Mouse (Mus musculus) layer of hippocampus, adult 2 months (tissue): ENCODE data around the gene Emx2. TPM values are rescaled to one million over a fixed set of nuclear protein-coding genes. Genes with fewer than 3 reads are reported as not detected.
A peak's percentile ranks its signal among the peaks of the same experiment; 100 is the strongest.

Experiments
- DNase-seq, 2 experiments: peaks; one replicate each; pipeline ENCODE4 v3.0.0; 2022; ENCODE audit warnings: low spot score in 2 of 2
- H3K27ac ChIP-seq: fragments of 200-600 bp; 2 replicates; pipeline ENCODE4 v1.8.1; 2022
- H3K4me3 ChIP-seq: fragments of 200-600 bp; 2 replicates; pipeline ENCODE4 v1.8.1; 2022; ENCODE audit warnings: mild to moderate bottlenecking
- CTCF ChIP-seq: fragments of 200-600 bp; conservative IDR thresholded peaks from 2 replicates; pipeline ENCODE4 v1.8.1; 2022; ENCODE audit warnings: antibody characterized with exemption, mild to moderate bottlenecking, moderate library complexity
- total RNA-seq, 2 experiments: library from RNA; stranded (reverse); gene quantifications; 2 replicates each; pipeline ENCODE4 v1.2.3; 2021

Emx2 gene
- total RNA-seq, 2 experiments from 2014 or later, result 26.6 to 29.8 TPM

GRCm38 (mm10) chr19:59465751-59466410 lies 7.7 kb downstream of the Emx2 start:
- Histone ChIP-seq H3K4me3 (peak overlapping the region; percentile 23; the same call in 1 of the 2 replicates), H3K27ac (peak overlapping the region; percentile 98; the same call in 1 of the 2 replicates)
- no peak for TF ChIP-seq CTCF
- no peak for DNase-seq

- TF ChIP-seq CTCF, result no peak
- Histone ChIP-seq H3K27ac (peak overlapping the region; percentile 98), H3K4me3 (peak overlapping the region; percentile 52)
- no peak for DNase-seq
Observed at GRCm38 (mm10) chr19:59466417-59466937, 8.3 kb downstream of the Emx2 start.

DNA sequence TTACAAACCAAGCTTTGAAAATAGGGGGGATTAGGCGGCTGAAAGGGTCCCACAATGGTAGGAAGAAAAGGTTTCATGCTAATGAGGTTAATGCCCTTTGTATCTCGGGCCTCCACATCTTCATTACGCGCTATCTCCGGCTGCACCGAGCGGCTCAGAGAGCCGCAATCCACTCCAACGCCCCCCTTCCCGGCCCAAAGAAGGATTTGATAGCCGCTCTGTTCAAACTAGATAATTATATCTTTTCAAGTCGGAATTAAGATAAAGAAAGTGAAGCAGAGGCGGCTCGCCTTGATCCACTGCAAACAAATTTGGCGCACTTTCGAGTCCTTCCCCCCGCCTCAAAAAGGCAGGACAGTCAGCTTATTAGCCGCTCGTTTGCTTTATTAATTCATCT lies 8.8 kb downstream of the Emx2 start:
- no peak for TF ChIP-seq CTCF
- DNase-seq, result no peak
- Histone ChIP-seq H3K4me3 (peak overlapping the region; percentile 52), H3K27ac (peak overlapping the region; percentile 98)

- no peak for DNase-seq
- Histone ChIP-seq H3K4me3 (peak overlapping the region; percentile 52), H3K27ac (peak overlapping the region; percentile 98)
- TF ChIP-seq CTCF, result no peak
Observed at GRCm38 (mm10) chr19:59467413-59468064, 9.4 kb downstream of the Emx2 start.

DNA sequence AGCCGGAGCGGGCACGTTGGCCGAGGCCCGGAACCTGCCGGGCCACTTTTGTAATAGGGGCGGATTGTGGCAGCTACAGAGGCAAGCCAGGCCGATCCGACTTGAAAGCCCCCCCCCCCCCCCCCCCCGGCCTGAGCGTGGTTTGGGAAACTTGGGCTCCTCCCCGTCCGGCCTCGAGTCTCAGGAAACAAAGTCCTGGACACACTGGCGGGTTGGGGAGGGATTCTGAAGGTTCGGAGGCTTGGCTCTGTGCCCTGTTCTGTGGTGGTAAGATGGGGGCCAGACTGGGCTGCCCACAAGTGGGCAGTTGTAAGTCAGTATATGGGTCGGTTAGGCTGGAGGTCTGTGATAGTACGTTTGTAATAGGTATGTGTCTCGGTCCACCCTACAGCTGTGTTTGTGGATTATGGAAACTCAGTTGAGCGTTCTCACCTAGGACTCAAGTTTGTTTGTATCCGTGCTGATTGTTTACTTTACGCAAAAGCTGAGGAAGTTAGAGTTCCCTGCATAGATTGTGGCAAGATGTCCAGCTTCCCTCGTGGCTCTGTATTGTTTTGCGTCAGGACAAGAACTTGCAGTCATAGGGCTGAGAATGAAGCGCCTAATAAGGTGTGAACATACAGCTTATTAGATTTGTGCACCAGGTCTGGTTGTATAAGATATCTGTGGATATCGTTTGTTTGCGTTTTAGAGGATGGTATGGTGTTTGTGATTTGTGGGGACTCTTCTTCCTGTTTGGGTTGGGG lies 10.1 kb downstream of the Emx2 start:
- Histone ChIP-seq H3K27ac (peak overlapping the region; percentile 98), H3K4me3 (peak overlapping the region; percentile 52)
- DNase-seq, result no peak
- TF ChIP-seq CTCF, result no peak

DNA sequence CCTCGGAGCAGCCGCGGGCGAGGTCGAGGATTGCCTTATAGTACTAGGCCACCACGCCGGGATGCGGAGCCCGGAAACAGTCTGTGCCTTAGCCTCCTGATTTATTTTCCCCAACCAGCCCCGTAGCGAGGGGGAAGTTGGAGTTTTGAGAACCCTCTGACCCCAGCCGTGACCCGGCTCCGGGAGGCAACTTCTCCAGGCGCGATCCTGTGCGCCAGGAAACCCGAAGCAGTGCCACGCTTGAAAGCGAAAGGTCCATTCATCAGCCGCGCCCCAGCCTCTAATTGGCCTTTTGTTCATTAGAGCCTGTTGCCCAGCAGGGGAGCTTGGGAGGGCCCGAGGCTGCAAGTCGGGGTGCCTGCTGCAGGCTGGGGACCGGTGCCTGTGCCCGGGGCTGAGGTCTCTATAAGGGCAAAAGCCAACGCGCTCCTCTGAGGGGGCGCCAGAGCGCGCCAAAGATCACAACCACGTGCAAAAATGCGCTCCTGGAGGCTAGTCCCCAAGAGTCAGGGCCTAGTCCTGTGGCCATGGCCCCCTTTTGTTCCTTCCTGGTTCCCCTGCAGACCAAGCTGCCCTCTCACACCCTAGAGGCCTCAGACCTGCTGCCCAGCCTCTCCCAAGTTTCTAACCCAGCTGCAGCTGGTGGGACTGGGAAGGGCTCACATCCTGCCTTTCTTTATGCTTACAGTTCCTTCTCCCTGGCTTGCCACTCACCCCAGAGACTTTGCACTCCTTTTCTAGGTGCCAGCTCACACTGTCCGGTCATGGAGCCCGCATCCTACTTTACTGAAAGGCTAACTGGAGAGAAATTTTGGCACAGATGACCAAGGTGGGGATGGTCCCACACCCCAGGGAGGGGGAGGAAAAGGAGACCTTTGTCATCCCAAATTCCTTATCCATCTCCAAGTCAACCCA lies 11.1 kb downstream of the Emx2 start:
- DNase-seq, result no peak
- peak; percentile 48 for TF ChIP-seq CTCF
- Histone ChIP-seq H3K4me3 (peak overlapping the region; percentile 19), H3K27ac (peak overlapping the region; percentile 25; the same call in 1 of the 2 replicates)

DNA sequence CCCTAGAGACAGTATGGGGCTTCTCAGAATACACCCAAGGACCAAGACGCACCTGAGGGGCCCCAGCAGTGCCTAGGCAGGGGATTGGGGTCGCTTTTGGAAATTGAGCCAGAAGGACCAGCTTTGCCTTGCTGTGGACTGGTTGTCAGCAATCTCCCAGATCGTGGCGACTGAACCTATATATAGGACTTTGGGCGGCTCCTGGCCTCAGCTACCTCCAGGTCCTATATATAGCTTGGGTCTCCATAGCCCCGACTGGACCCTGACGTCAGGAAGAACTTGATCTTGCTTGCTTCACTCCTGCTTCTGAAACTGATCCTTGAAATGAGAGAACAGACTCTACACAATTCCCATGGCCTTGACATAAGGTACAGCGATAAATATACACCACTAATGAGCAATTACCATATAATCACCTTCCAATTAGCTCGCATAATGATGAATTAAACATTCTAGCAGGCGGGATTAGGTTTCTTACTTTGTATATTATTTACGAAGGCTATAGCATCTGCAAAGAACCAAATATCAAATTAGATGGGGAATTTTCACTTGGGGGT lies 12.0 kb downstream of the Emx2 start:
- no peak for TF ChIP-seq CTCF
- Histone ChIP-seq H3K4me3 (no peak overlapping the region), H3K27ac (no peak overlapping the region)
- no peak for DNase-seq

- Histone ChIP-seq H3K4me3 (no peak overlapping the region), H3K27ac (no peak overlapping the region)
- DNase-seq, result no peak
- no peak for TF ChIP-seq CTCF
Observed at GRCm38 (mm10) chr19:59470913-59471312, 12.7 kb downstream of the Emx2 start.

DNA sequence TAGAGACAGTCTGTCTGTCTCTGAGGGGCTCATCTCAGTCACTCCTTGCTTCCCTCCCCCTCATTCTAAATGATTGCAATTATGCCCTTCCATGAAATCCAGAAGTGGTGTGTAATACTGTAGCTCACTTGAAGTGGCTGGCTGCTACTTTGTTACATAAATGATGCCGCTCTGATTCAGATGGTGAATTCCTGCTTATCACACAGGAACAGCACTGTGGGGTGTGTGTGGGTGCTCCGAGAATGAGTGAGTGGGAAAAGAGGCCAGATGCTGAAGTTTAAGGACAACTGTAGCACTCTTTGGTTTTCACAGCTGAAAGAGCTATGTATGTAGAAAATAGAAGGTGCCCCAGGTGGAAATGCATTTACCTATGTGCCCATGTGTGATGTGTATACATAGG lies 14.7 kb downstream of the Emx2 start:
- TF ChIP-seq CTCF, result no peak

DNA sequence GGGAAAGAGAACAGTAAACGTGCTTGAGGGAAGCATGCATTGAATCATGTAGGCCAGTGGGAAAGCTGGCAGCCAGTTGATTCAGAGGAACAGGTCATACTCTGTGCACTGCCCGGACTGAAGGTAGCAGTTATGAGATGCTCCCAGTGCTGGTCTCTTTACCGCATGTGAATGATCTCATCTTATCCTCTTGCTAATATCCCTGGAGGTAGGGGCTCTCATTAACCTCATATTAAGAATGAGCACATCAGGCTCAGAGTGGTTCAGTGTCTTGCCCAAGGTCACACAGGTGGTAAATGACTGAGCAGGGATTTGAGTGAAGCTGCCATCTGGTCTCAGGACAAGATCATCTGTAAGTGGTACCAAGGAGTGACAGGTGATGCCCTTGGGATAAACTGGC lies 21.7 kb downstream of the Emx2 start:
- Histone ChIP-seq H3K27ac (no peak overlapping the region), H3K4me3 (no peak overlapping the region)
- no peak for DNase-seq
- no peak for TF ChIP-seq CTCF

More for the DNA sequence above, 14.7 kb downstream of the Emx2 start:
- no peak overlapping the region for H3K4me3 ChIP-seq
- no peak for DNase-seq
- H3K27ac ChIP-seq, result 0 out of 2 replicates have a peak overlapping the region, but pooled peaks have one; percentile 7

- no peak for TF ChIP-seq CTCF
- no peak for DNase-seq
- Histone ChIP-seq H3K4me3 (no peak overlapping the region), H3K27ac (no peak overlapping the region)
Observed at GRCm38 (mm10) chr19:59480563-59480962, 22.4 kb downstream of the Emx2 start.

DNA sequence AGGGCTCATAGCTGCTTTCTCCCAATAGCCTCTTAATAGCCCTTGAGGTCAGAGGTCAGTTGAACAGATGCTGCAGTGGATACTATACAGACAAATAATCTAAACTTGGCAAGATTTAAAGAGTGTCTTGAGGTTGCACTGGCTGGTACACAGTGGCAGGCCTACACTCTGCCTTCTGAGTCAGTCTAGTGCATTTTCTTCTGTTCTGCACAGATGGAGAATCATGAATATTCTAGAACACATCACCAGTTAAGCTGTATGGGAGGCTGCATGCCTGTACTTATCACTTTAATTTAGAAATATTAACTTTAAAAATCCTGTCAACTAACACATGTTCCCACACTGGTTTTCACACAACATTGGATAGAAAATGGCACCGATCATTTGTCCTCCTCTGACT lies 34.1 kb downstream of the Emx2 start:
- 0 out of 2 replicates have a peak overlapping the region, but pooled peaks have one; percentile 36 for H3K27ac ChIP-seq
- no peak for TF ChIP-seq CTCF
- DNase-seq, result peak in 1 of 2 experiments; percentile 16
- H3K4me3 ChIP-seq, result no peak overlapping the region
